Mouse (Mus musculus) macrophage (primary cell): ENCODE results near the gene Nkiras1. TPM values are rescaled to one million over a fixed set of nuclear protein-coding genes. Genes with fewer than 3 reads are reported as not detected.
"Not testable (repeated sequence)": the region's sequence is repeated elsewhere in the genome, so short reads cannot be mapped to it uniquely, and the experiment has no call there.

Experiments
- H3K27ac ChIP-seq: fragments of 350-480 bp; formaldehyde crosslinking; 2 replicates; pipeline ENCODE4 v1.9.0; 2021
- H3K36me3 ChIP-seq: fragments of 350-480 bp; formaldehyde crosslinking; 2 replicates; pipeline ENCODE4 v1.9.0; 2021; ENCODE audit errors: inconsistent target
- H3K4me3 ChIP-seq: fragments of 350-480 bp; formaldehyde crosslinking; 2 replicates; pipeline ENCODE4 v1.9.0; 2021; ENCODE audit errors: inconsistent target
- H3K79me2 ChIP-seq: fragments of 350-480 bp; formaldehyde crosslinking; 2 replicates; pipeline ENCODE4 v1.9.0; 2021; ENCODE audit errors: inconsistent target
- WGBS: methylation state at CpG from one replicate; pipeline ENCODE4 v1.1.7; 2026; ENCODE audit warnings: inconsistent platforms; ENCODE audit not compliant: missing documents; 5-methylcytosine and 5-hydroxymethylcytosine counted together
- polyA plus RNA-seq: library from polyadenylated mRNA; stranded (reverse); fragments of 250-400 nt; gene quantifications from 3 replicates; pipeline ENCODE4 v1.2.4, GENCODE M21; 2018; ENCODE audit warnings: inconsistent platforms
- total RNA-seq, 78 experiments: library from RNA; depleted of rRNA; stranded (reverse); fragments of 250-400 nt; gene quantifications; 1 replicate in 9 of 78; 2 replicates in 24 of 78; 3 replicates in 43 of 78; 4 replicates in 2 of 78; pipeline ENCODE4 v1.2.4; 2018; ENCODE audit warnings: inconsistent platforms in 56 of 78

Nkiras1 gene
- total RNA-seq (2018; cell fraction: chromatin; rRNA removed): 10 to 100 TPM in 24 of 26 experiments, 1 to 10 TPM in 2; 8.1 to 54.0 (median 23.8) TPM
- total RNA-seq (2018; cell fraction: cytosol; rRNA removed): 10 to 100 TPM in 8 of 26 experiments, 1 to 10 TPM in 18; 3.6 to 17.4 (median 7.7) TPM
- total RNA-seq (2018; cell fraction: nucleus; rRNA removed): 10 to 100 TPM in 25 of 26 experiments, 1 to 10 TPM in 1; 9.2 to 55.9 (median 29.5) TPM
- polyA plus RNA-seq: 6.7 to 11.3 TPM (median 8.8 TPM) in 3 replicates

DNA sequence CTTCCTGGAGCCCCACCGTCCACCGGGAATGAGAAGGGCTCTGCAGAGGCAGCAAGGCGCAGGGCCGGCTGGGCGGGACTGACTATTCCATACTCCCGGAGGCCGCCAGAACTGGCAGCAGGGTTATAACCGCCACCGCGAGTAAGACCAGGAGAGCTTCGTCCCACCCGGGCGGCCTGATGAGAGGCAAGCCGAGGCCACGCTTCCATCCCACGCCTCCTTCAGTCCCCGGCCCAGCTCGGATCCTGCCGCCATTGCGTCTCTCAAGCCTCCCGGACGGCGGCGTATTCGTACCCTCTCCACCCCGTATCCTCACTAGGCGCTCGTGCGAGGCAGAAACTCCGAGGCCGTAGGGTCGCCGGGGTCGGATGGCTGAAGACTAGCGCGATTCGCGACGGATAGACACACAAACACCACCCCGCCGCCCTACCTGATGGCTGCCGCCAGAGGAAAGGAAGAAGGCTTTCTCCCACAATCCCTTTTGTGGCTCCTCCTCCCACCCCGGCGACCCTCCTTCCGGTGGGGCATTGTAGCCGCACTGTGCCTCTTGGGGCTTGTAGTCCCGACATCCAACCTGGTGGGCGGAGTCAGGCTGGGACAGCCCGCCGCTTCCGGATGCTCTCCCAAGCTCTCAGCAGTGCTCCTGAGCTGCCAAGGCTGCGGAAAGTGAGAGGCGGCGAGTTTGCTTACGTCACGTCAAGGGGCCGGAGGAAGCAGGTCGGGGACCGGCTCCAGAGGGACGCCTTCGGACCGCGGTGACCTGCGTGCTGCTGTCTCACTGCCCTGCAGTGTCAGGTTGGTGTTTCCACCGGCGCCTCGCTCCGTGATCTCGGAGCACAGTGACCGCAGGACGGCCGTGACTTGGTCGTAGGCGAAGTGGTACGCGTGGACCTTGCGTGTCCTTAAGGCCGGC, at the start of gene Nkiras1, which contains the start of gene Rpl15:
Gene Nkiras1, plus strand, starts transcription at position 608 of the 913 bp plus-strand sequence.
Gene Rpl15, minus strand, starts transcription at position 863 of the 913 bp plus-strand sequence.
- peaks cover 22% of the 10 kb centered on the region for H3K79me2 ChIP-seq
- H3K27ac ChIP-seq: peak within 1 kb of the TSS; percentile 52
- peaks cover 11% of the 10 kb centered on the region; the same call in 1 of the 2 replicates for H3K36me3 ChIP-seq
- peak within 1 kb of the TSS; percentile 75 for H3K4me3 ChIP-seq
- WGBS: under 1% methylated on average over 77 of the region's 78 CpGs

DNA sequence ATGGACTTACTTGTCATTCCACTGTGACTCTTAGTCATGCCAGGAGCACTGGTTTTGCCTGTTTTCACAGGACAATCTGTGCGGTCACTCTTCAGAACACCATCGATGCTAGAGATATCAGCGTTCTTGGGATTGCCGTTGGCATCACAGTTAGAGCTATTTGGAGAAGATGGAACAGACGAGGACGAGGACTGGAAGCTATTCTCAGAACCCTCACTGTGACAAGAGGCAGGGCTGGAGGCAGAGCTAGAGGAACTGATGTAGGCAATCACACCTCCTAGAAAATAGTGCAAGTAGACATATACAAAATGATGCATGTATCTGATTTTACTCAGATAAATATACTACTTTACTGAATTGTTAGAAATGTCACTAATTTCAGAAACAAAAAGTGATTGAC, 49.0 kb upstream of the Nkiras1 start:
- 95% methylated on average over 6 of the region's 6 CpGs for WGBS
- no peaks in the 10 kb centered on the region for H3K36me3 ChIP-seq
- peaks cover 57% of the 10 kb centered on the region; the same call in 1 of the 2 replicates for H3K79me2 ChIP-seq
- H3K4me3 ChIP-seq: no peak overlapping the region
- H3K27ac ChIP-seq: no peak overlapping the region

- WGBS: 96% methylated on average over 10 of the region's 11 CpGs
- peaks cover 90% of the 10 kb centered on the region; the same call in 1 of the 2 replicates for H3K79me2 ChIP-seq
- H3K4me3 ChIP-seq, H3K27ac ChIP-seq, H3K36me3 ChIP-seq: not testable (repeated sequence)
These were observed 45.5 kb upstream of the Nkiras1 start for GRCm38 (mm10) chr14:18225431-18225830.

GRCm38 (mm10) chr14:18226181-18226580, 44.8 kb upstream of the Nkiras1 start:
- H3K27ac ChIP-seq, H3K4me3 ChIP-seq, H3K36me3 ChIP-seq: not testable (repeated sequence)
- 94% methylated on average over 8 of the region's 11 CpGs for WGBS
- peaks cover 95% of the 10 kb centered on the region; the same call in 1 of the 2 replicates for H3K79me2 ChIP-seq

DNA sequence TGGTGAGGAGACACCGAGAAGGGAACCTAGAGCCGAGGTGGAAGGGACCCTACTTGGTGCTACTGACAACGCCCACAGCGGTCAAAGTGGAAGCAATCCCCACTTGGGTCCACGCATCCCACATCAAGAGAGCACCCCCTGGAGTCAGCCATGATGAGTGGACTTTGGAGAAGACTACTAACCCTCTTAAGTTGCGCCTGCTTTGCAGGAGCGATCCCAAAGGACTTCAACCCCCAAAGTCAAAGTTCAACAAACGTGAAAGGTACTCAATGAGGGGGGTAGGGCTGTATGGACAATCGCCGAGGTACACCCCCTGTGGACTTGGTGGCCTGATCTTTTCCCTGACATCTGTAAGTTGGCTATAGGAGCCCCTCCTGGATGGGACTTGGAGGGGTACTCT, 41.2 kb upstream of the Nkiras1 start:
- H3K4me3 ChIP-seq, H3K36me3 ChIP-seq: not testable (repeated sequence)
- WGBS: 96% methylated on average over 10 of the region's 10 CpGs

GRCm38 (mm10) chr14:18231866-18232265, 39.1 kb upstream of the Nkiras1 start:
- H3K79me2 ChIP-seq: peaks cover 84% of the 10 kb centered on the region
- 95% methylated on average over 8 of the region's 8 CpGs for WGBS
- H3K4me3 ChIP-seq, H3K27ac ChIP-seq, H3K36me3 ChIP-seq: not testable (repeated sequence)

More for the DNA sequence above, 41.2 kb upstream of the Nkiras1 start:
- not testable (repeated sequence) for H3K27ac ChIP-seq
- peaks cover 83% of the 10 kb centered on the region for H3K79me2 ChIP-seq

DNA sequence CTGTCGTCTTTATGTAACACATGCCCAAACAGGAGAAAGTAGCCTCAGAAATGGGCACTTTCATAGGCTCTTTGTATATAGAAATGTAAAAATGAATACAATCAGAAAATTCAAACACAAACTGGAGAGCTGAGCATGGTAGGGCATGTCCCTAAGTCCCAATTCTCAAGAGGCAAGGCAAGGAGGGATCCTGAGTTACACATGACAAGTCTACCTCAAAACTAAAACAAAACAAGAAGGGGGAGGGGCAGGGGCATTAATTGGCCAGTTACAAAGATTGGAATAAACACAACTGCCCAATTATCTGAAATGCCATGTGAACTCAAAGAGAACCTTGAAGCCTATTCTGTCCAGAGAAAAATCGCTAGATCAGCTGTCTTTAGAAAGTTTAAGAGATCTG, 37.9 kb upstream of the Nkiras1 start:
- 100% methylated on average over 2 of the region's 2 CpGs for WGBS
- no peaks in the 10 kb centered on the region for H3K36me3 ChIP-seq
- peak overlapping the region; percentile 96 for H3K27ac ChIP-seq
- peaks cover 83% of the 10 kb centered on the region for H3K79me2 ChIP-seq
- H3K4me3 ChIP-seq: peak overlapping the region; percentile 12; the same call in 1 of the 2 replicates

DNA sequence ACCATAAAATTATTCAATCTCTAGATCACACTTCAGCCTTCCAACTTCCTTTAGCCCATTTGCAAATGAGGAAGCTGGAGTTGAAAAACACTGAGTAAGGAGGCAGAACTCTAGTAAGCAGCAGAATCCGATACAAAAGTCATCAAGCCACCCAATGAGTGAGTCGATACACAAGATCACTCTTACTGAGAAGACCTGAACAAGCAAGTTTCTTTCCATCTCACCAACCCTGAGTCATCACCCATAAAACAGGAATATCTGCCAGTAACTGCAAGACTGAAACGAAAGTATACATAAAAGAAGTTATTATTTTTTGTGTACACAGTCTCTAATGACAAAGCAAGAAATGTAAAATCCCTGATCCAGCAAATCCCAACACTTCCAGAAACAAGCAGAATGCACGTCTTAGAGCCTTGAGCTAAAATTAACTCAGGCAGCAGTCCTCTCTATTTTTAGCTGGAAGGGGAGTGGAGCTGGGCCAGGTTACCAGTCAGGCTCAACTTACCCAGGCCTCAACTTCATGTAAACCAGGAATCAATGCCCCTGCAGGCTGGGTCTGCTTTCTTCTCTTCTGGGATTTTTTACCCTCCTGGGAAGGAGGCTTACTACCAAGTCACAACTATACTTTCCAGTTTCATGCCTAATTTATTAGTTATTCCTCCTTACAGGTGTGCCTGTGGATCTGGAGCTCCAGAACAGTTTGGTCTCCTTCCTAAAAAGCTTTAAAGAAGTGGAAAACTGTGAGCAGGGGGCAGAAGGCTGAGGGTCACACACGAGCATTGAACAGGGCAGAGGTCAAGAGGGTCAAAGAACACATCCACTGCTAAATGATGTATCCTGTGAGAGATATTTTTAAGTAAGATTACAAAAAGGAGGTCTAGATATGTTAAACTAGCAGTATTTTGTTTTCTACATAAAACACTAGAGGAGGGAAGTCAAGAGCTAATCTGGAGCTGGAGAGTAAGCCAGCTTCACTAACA, 36.7 kb upstream of the Nkiras1 start:
- H3K36me3 ChIP-seq: no peaks in the 10 kb centered on the region
- WGBS: 18% methylated on average over 5 of the region's 5 CpGs
- H3K27ac ChIP-seq: peak overlapping the region; percentile 96
- peaks cover 72% of the 10 kb centered on the region for H3K79me2 ChIP-seq
- peak overlapping the region; percentile 12; the same call in 1 of the 2 replicates for H3K4me3 ChIP-seq

DNA sequence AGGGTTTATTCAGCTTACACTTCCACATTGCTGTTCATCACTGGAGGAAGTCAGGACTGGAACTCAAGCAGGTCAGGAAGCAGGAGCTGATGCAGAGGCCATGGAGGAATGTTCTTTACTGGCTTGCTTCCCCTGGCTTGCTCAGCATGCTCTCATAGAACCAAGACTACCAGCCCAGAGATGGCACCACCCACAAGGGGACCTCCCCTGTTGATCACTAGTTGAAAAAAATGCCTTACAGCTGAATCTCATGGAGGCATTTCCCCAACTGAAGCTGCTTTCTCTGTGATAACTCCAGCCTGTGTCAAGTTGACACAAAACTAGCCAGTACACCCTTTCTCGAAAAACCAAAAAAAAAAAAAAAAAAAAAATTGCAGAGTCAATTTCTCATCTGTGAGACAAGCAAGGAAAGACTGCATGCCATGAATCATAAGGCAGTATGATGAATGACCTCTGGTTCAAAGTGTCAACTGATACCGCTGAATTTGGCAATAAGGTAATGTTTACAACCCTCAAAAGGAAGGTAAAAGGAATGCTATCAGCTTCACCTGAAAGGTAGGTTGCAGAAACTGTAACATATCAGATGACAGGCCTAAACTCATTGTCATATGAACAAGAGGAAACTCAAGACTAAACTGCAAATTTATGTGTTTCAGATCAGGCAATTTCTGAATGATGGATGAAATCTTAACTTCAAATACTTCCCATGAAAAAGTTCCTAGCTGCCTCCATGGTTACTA, 34.3 kb upstream of the Nkiras1 start:
- not testable (repeated sequence) for H3K4me3 ChIP-seq, H3K27ac ChIP-seq, H3K36me3 ChIP-seq
- 84% methylated on average over 2 of the region's 2 CpGs for WGBS
- peaks cover 49% of the 10 kb centered on the region for H3K79me2 ChIP-seq

DNA sequence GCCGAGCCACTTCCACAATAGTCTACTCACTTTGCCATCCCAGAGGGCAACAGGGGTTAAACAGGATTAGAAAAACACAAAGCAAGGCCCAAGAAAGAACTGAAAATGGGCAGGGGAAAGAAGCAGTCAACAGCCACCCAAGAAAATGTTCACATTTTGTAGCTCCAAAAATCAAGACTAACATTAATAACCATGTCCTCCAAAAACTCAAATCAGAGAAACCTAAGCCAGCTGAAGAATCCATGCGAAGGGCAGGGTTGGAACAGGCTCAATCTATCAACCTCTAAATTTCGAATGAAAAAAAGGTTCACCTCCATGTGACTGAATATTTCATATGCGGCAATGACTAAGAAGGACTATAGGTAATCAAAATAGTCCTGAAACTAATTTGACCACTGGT, 33.6 kb upstream of the Nkiras1 start:
- peak overlapping the region; percentile 73; the same call in 1 of the 2 replicates for H3K27ac ChIP-seq
- H3K79me2 ChIP-seq: peaks cover 42% of the 10 kb centered on the region
- 61% methylated on average over 4 of the region's 4 CpGs for WGBS
- no peaks in the 10 kb centered on the region for H3K36me3 ChIP-seq
- H3K4me3 ChIP-seq: peak overlapping the region; percentile 57; the same call in 1 of the 2 replicates

DNA sequence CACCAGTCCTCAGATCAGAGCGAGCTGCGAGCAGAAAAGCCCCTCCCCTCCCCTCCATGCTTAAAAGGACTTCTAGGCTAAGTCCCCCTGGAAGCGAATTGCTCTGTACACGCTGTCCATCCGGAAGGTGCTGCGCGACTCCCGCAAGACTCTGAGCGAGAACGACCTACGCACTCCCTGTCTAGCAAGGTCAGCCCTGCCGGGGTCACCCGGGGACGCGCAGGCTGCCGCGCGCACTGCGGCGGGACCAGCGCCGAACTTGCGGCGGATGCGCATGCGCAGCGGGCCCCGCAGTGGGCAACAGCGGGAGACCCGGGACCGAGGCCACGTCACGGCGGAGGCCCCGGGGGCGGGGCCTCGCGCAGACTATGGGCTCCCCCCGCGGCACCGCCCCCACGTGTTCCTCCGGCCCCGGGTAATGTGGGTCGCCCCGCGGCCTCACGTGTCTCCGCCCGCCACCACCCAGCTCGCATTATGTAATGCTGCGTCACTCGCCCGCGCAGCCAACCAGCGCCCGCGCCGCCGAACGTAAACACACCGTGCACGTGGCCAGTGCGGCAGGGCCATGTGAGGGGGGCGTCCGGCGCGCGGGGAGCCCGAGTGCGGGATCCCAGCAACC, 32.7 kb upstream of the Nkiras1 start:
- under 1% methylated on average over 57 of the region's 71 CpGs for WGBS
- H3K27ac ChIP-seq: peak overlapping the region; percentile 73
- H3K79me2 ChIP-seq: peaks cover 33% of the 10 kb centered on the region
- no peaks in the 10 kb centered on the region for H3K36me3 ChIP-seq
- H3K4me3 ChIP-seq: peak overlapping the region; percentile 57

DNA sequence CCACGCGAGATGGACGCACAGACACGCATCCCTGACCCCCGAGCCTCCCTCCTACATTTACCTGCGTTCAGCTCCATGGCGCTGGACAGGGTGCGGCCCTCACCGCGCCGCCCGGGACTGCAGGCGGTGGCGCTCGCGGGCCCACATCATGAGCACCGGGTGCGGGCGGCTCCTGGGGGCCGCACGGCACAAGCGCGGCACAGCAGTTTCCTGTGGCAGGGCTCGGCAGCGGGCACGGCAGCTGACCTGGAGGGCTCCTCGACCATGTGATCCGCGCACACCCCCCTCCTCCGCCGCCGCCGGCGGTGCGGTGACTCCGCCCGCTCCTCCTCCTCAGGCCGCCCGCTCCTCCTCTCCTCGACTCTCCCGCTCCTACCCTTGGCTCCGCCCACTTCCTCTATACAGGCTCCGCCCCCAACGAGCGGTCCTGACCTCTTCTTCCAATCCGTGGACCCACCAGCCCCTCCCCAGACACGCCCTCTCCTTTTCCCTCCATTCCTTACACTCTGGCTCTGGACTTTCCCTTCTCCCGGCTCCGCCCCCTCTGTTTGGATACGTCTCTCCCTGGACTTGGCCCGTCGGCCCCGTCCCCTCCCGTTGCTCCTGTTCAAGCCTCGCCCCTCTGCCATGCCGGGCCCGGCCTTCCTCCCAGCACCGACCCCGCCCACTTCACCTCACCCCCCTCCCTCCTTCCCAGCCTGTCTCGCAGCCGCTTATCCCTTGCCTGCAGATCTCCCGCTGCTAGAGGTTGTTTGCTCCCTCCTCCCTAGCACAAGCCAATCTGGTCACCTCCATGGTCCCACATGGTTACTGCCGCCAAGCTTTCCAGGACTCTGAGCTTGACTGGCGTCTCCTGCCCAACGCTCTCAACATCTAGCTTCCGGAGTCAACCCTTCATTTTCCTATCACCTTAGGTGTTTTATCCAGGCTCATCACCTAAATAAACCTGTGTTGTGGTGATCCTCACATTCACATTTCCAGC, 31.9 kb upstream of the Nkiras1 start, which contains the start of gene Nr1d2:
Gene Nr1d2, minus strand, starts transcription at position 378 of the 982 bp plus-strand sequence.
- WGBS: under 1% methylated on average over 63 of the region's 66 CpGs
- Histone ChIP-seq H3K27ac (peak within 1 kb of the TSS; percentile 73), H3K79me2 (peaks cover 31% of the 10 kb centered on the region)

More for the DNA sequence above, 31.9 kb upstream of the Nkiras1 start, which contains the start of gene Nr1d2:
- Histone ChIP-seq H3K36me3 (no peaks in the 10 kb centered on the region), H3K4me3 (peak within 1 kb of the TSS; percentile 57)
